In genomic region chr9:27277401-27278087, GRCm38 (mm10) we compare ENCODE assay signal across 11 mouse cellular contexts.
"Had no signal": no experiment of that assay in that cellular context is flagged by ENCODE, and none has a peak within 500 bp of the region (broad histone marks: within the 10 kb centered on the region; RNA-seq: fewer than 3 reads in every experiment).

No protein-coding gene starts in this region.

- DNase-seq: kidney, adult 8-10 months; kidney, postnatal 25 days; lung, embryonic 14.5 days; lung, postnatal 10 days; midbrain, embryonic 14.5 days; thymus, postnatal 4 days had no signal

- H3K9ac ChIP-seq: liver, embryonic 12.5 days; lung, embryonic 14.5 days; neural tube, embryonic 12.5 days had no signal

- H3K4me3 ChIP-seq: left cerebral cortex, adult 2 months; limb, embryonic 10.5 days; liver, embryonic 12.5 days; neural tube, embryonic 12.5 days had no signal

- H3K27me3 ChIP-seq: liver, embryonic 12.5 days; neural tube, embryonic 12.5 days had no signal

- ATAC-seq: liver, embryonic 12.5 days had no signal

- H3K4me2 ChIP-seq: liver, embryonic 12.5 days; lung, embryonic 14.5 days; neural tube, embryonic 12.5 days had no signal

- H3K9me3 ChIP-seq: limb, embryonic 10.5 days; liver, embryonic 12.5 days; neural tube, embryonic 12.5 days had no signal

- H3K27ac ChIP-seq: left cerebral cortex, adult 2 months; limb, embryonic 10.5 days; liver, embryonic 12.5 days; neural tube, embryonic 12.5 days; stomach, postnatal 0 days had no signal

- H3K36me3 ChIP-seq: limb, embryonic 10.5 days; liver, embryonic 12.5 days; neural tube, embryonic 12.5 days had no signal

- H3K4me1 ChIP-seq: liver, embryonic 12.5 days had no signal
